In the genomic region with DNA sequence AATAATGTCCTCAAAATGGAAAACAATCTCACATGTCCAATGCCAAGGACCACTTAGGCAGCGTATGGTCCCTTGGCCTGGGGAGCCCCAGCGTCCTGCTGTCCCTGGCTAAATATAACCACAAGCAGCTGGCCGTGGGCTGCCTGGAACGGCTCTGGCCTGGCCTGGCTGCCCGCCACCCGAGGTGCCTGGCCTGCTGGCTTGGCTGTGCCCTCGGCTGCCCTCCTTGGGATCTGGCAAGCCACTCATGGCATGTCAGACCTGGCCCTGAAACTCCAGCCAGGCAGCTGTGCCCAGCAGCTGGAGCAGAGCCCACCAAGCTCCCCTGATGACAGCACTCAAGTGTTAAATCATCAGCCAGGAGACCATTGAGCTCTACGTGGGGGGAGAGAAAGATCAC, we compare ENCODE assay signal across 9 mouse cellular contexts.
DNase-seq lines count a peak whose midpoint lies in the region; ATAC-seq and TF ChIP-seq lines count a peak whose summit lies in the region.
"Had no signal": no experiment of that assay in that cellular context is flagged by ENCODE, and none has a peak within 500 bp of the region (broad histone marks: within the 10 kb centered on the region; RNA-seq: fewer than 3 reads in every experiment).

No protein-coding gene starts in this region.

- WGBS in kidney, adult 2 months: 13% methylated on average over 8 of the region's 8 CpGs
- 46% methylated on average over 8 of the region's 8 CpGs for WGBS in kidney, embryonic 16.5 days
- WGBS in hindbrain, embryonic 11.5 days: 48% methylated on average over 8 of the region's 8 CpGs
- WGBS in midbrain, embryonic 15.5 days: 39% methylated on average over 8 of the region's 8 CpGs
- 60% methylated on average over 8 of the region's 8 CpGs for WGBS in forebrain, embryonic 14.5 days

- no peak for TF ChIP-seq POLR2A in kidney, adult 2 months (IDR thresholded peaks at IDR 0.05; ENCODE audit: low read depth, low read length)

- H3K36me3 ChIP-seq in kidney, adult 2 months (ENCODE audit: control insufficient read depth, insufficient read depth, low read length): no peaks in the 10 kb centered on the region
- H3K36me3 ChIP-seq in kidney, embryonic 16.5 days (ENCODE audit: insufficient read depth, low read length): no peaks in the 10 kb centered on the region
- H3K36me3 ChIP-seq in hindbrain, embryonic 11.5 days (ENCODE audit: control insufficient read depth, insufficient read depth, low read length): no peaks in the 10 kb centered on the region
- no peaks in the 10 kb centered on the region for H3K36me3 ChIP-seq in midbrain, embryonic 15.5 days (replicated peaks)
- H3K36me3 ChIP-seq in forebrain, embryonic 14.5 days (ENCODE audit: control insufficient read depth, insufficient read depth, low read length): no peaks in the 10 kb centered on the region

- H3K27me3 ChIP-seq in kidney, adult 2 months (replicated peaks; ENCODE audit: control insufficient read depth, insufficient read depth, low read length): no peaks in the 10 kb centered on the region
- peaks cover 10% of the 10 kb centered on the region for H3K27me3 ChIP-seq in kidney, embryonic 16.5 days (ENCODE audit: insufficient read depth, low read length)
- 0 out of 2 replicates have a peak, but pooled peaks cover 3% of the 10 kb centered on the region for H3K27me3 ChIP-seq in hindbrain, embryonic 11.5 days (ENCODE audit: control insufficient read depth, insufficient read depth, low read length)
- H3K27me3 ChIP-seq in midbrain, embryonic 15.5 days (replicated peaks): no peaks in the 10 kb centered on the region
- H3K27me3 ChIP-seq in forebrain, embryonic 14.5 days (replicated peaks; ENCODE audit: control insufficient read depth, insufficient read depth, low read length): no peaks in the 10 kb centered on the region

- no peak overlapping the region for H3K4me3 ChIP-seq in kidney, adult 2 months (ENCODE audit: insufficient read depth, low read depth, low read length)
- H3K4me3 ChIP-seq in kidney, embryonic 16.5 days (ENCODE audit: low read length): no peak overlapping the region
- H3K4me3 ChIP-seq in hindbrain, embryonic 11.5 days (ENCODE audit: low read depth, low read length): no peak overlapping the region
- no peak overlapping the region for H3K4me3 ChIP-seq in midbrain, embryonic 15.5 days
- H3K4me3 ChIP-seq in forebrain, embryonic 14.5 days (ENCODE audit: low read depth, low read length): no peak overlapping the region

- H3K9ac ChIP-seq in kidney, embryonic 16.5 days (replicated peaks; ENCODE audit: low read length): no peak overlapping the region
- H3K9ac ChIP-seq in hindbrain, embryonic 11.5 days (ENCODE audit: low read depth, low read length): no peak overlapping the region
- no peak overlapping the region for H3K9ac ChIP-seq in midbrain, embryonic 15.5 days
- no peak overlapping the region for H3K9ac ChIP-seq in forebrain, embryonic 14.5 days (ENCODE audit: low read length)
- H3K9ac ChIP-seq: liver, embryonic 14.5 days had no signal

- no peaks in the 10 kb centered on the region for H3K9me3 ChIP-seq in kidney, embryonic 16.5 days (ENCODE audit: low read length)
- no peaks in the 10 kb centered on the region for H3K9me3 ChIP-seq in hindbrain, embryonic 11.5 days (ENCODE audit: control insufficient read depth, low read length)
- no peaks in the 10 kb centered on the region for H3K9me3 ChIP-seq in midbrain, embryonic 15.5 days
- no peaks in the 10 kb centered on the region for H3K9me3 ChIP-seq in forebrain, embryonic 14.5 days (replicated peaks; ENCODE audit: control insufficient read depth, low read length)

- no peak overlapping the region for H3K27ac ChIP-seq in kidney, adult 2 months (ENCODE audit: insufficient read depth, low read depth, low read length)
- H3K27ac ChIP-seq in kidney, embryonic 16.5 days (ENCODE audit: low read length): no peak overlapping the region
- H3K27ac ChIP-seq in hindbrain, embryonic 11.5 days (ENCODE audit: low read depth, low read length): peak overlapping the region; percentile 17; the same call in 1 of the 2 replicates
- H3K27ac ChIP-seq in midbrain, embryonic 15.5 days: peak overlapping the region; percentile 81
- H3K27ac ChIP-seq in forebrain, embryonic 14.5 days (ENCODE audit: low read depth, low read length): no peak overlapping the region
- H3K27ac ChIP-seq: liver, embryonic 14.5 days had no signal

- ATAC-seq in kidney, embryonic 16.5 days (ENCODE audit: low FRiP score, low TSS enrichment): no peak
- ATAC-seq in hindbrain, embryonic 11.5 days (ENCODE audit: low FRiP score): no peak
- no peak for ATAC-seq in midbrain, embryonic 15.5 days (replicated peaks)
- no peak for ATAC-seq in forebrain, embryonic 14.5 days

- H3K4me1 ChIP-seq in kidney, adult 2 months (ENCODE audit: control insufficient read depth, insufficient read depth, low read length): no peaks in the 10 kb centered on the region
- H3K4me1 ChIP-seq in kidney, embryonic 16.5 days (ENCODE audit: insufficient read depth, low read length): peaks cover 5% of the 10 kb centered on the region
- H3K4me1 ChIP-seq in hindbrain, embryonic 11.5 days (replicated peaks; ENCODE audit: control insufficient read depth, insufficient read depth, low read length): peaks cover 8% of the 10 kb centered on the region
- peaks cover 73% of the 10 kb centered on the region for H3K4me1 ChIP-seq in midbrain, embryonic 15.5 days
- peaks cover 18% of the 10 kb centered on the region for H3K4me1 ChIP-seq in forebrain, embryonic 14.5 days (ENCODE audit: control insufficient read depth, insufficient read depth, low read length)

- DNase-seq in kidney, adult 2 months: peak; percentile 71
- peak; percentile 84 for DNase-seq in adrenal gland, adult 2 months
- peak; percentile 93 for DNase-seq in fibroblast of lung, adult 2 months (ENCODE audit: low read depth)
- DNase-seq in hindbrain, embryonic 11.5 days (ENCODE audit: low spot score): no peak
- DNase-seq in thymus, adult 18-20 months: no peak
- DNase-seq in forebrain, embryonic 14.5 days (ENCODE audit: low spot score): no peak

- no peak overlapping the region for H3K4me2 ChIP-seq in kidney, embryonic 16.5 days (replicated peaks; ENCODE audit: low read depth, low read length)
- no peak overlapping the region for H3K4me2 ChIP-seq in hindbrain, embryonic 11.5 days (replicated peaks; ENCODE audit: low read depth, low read length)
- peak overlapping the region; percentile 17; the same call in 1 of the 2 replicates for H3K4me2 ChIP-seq in midbrain, embryonic 15.5 days
- no peak overlapping the region for H3K4me2 ChIP-seq in forebrain, embryonic 14.5 days (ENCODE audit: low read length)

- no peak for TF ChIP-seq CTCF in kidney, adult 2 months (conservative IDR thresholded peaks at IDR 0.05; ENCODE audit: insufficient read depth, insufficient read length, low read depth, low read length)

Comparison
In these comparisons a context has a peak if more than half of its experiments do, and no peak if none do; other contexts are left out.
1. DNase-seq: peak in kidney, adult 2 months (single experiment), adrenal gland, adult 2 months (single experiment) and fibroblast of lung, adult 2 months (single experiment); none in hindbrain, embryonic 11.5 days (single experiment), thymus, adult 18-20 months (0 of 2) and forebrain, embryonic 14.5 days (single experiment).
2. H3K27ac ChIP-seq: peak in hindbrain, embryonic 11.5 days (single experiment) and midbrain, embryonic 15.5 days (single experiment); none in kidney, adult 2 months (single experiment), kidney, embryonic 16.5 days (single experiment) and forebrain, embryonic 14.5 days (single experiment).